Mouse (Mus musculus): ENCODE results near the gene Ptpn14. TPM values are rescaled to one million over a fixed set of nuclear protein-coding genes. Genes with fewer than 3 reads are reported as not detected.
"Not testable (repeated sequence)": the region's sequence is repeated elsewhere in the genome, so short reads cannot be mapped to it uniquely, and the experiment has no call there.

Gene Ptpn14
- 12.2 and 16.3 TPM in 2 replicates for polyA plus RNA-seq (2012; rRNA removed)

GRCm38 (mm10) chr1:189727884-189728783 is at the start of gene Ptpn14:
TSS of gene Ptpn14 (plus strand) at chr1:189728268.
- DNase-seq (ENCODE audit: low spot score), result peak; percentile 81

- DNase-seq (ENCODE audit: low spot score), result no peak
Measured at GRCm38 (mm10) chr1:189679555-189679954, 48.5 kb upstream of the Ptpn14 start.

- no peak for DNase-seq (ENCODE audit: low spot score)
Measured at GRCm38 (mm10) chr1:189684786-189685415, 43.2 kb upstream of the Ptpn14 start.

GRCm38 (mm10) chr1:189686025-189686424 is 42.0 kb upstream of the Ptpn14 start:
- no peak for DNase-seq (ENCODE audit: low spot score)

GRCm38 (mm10) chr1:189687654-189688387 is 40.2 kb upstream of the Ptpn14 start, which contains the start of gene Cenpf:
TSS of gene Cenpf (minus strand) at chr1:189688086.
- peak; percentile 92 for DNase-seq (ENCODE audit: low spot score)

- DNase-seq (ENCODE audit: low spot score), result no peak
Measured at GRCm38 (mm10) chr1:189688388-189688750, 39.7 kb upstream of the Ptpn14 start.

- DNase-seq (ENCODE audit: low spot score), result no peak
Measured at GRCm38 (mm10) chr1:189689050-189689833, 38.8 kb upstream of the Ptpn14 start.

GRCm38 (mm10) chr1:189692442-189692841 is 35.6 kb upstream of the Ptpn14 start:
- DNase-seq (ENCODE audit: low spot score), result not testable (repeated sequence)

- no peak for DNase-seq (ENCODE audit: low spot score)
Measured at GRCm38 (mm10) chr1:189694391-189694790, 33.7 kb upstream of the Ptpn14 start.

- no peak for DNase-seq (ENCODE audit: low spot score)
Measured at GRCm38 (mm10) chr1:189695321-189695720, 32.7 kb upstream of the Ptpn14 start.

- DNase-seq (ENCODE audit: low spot score), result no peak
Measured at GRCm38 (mm10) chr1:189698416-189698815, 29.7 kb upstream of the Ptpn14 start.

- no peak for DNase-seq (ENCODE audit: low spot score)
Measured at GRCm38 (mm10) chr1:189700186-189700585, 27.9 kb upstream of the Ptpn14 start.

GRCm38 (mm10) chr1:189700990-189701389 is 27.1 kb upstream of the Ptpn14 start:
- no peak for DNase-seq (ENCODE audit: low spot score)

GRCm38 (mm10) chr1:189703156-189703555 is 24.9 kb upstream of the Ptpn14 start:
- no peak for DNase-seq (ENCODE audit: low spot score)

GRCm38 (mm10) chr1:189703591-189703990 is 24.5 kb upstream of the Ptpn14 start:
- no peak for DNase-seq (ENCODE audit: low spot score)

- no peak for DNase-seq (ENCODE audit: low spot score)
Measured at GRCm38 (mm10) chr1:189706040-189706645, 21.9 kb upstream of the Ptpn14 start.

GRCm38 (mm10) chr1:189707014-189707413 is 21.1 kb upstream of the Ptpn14 start:
- DNase-seq (ENCODE audit: low spot score), result no peak

GRCm38 (mm10) chr1:189707419-189707818 is 20.6 kb upstream of the Ptpn14 start:
- DNase-seq (ENCODE audit: low spot score), result no peak

- no peak for DNase-seq (ENCODE audit: low spot score)
Measured at GRCm38 (mm10) chr1:189709001-189709400, 19.1 kb upstream of the Ptpn14 start.

GRCm38 (mm10) chr1:189715915-189716797 is 11.9 kb upstream of the Ptpn14 start:
- DNase-seq (ENCODE audit: low spot score), result no peak

All from urinary bladder, adult 2 months (tissue).